Mouse (Mus musculus) gastrocnemius, postnatal 4 days (tissue): ENCODE measurements at regions not wholly inside any gene's neighbourhood (a gene's known extent, or its start where the extent isn't known, plus 50 kb on each side); places are given as distances from the start of the nearest gene placed in this dataset.

Experiments used
- DNase-seq, 2 experiments: peaks; one replicate each; pipeline ENCODE4 v3.0.0; 2021 to 2022; ENCODE audit warnings: low spot score in 2 of 2, mixed read lengths in 2 of 2

GRCm38 (mm10) chr15:6145071-6145470 lies 154.5 kb upstream of the Dab2 start:
- DNase-seq, result no peak

GRCm38 (mm10) chr15:6154706-6155105 lies 144.9 kb upstream of the Dab2 start:
- DNase-seq, result no peak

GRCm38 (mm10) chr15:6180261-6180660 lies 119.3 kb upstream of the Dab2 start:
- no peak for DNase-seq

GRCm38 (mm10) chr15:6183627-6184026 lies 116.0 kb upstream of the Dab2 start:
- no peak for DNase-seq

- DNase-seq, result no peak
Measured at GRCm38 (mm10) chr15:6191845-6192244, 107.7 kb upstream of the Dab2 start.

GRCm38 (mm10) chr15:6207239-6207638 lies 92.3 kb upstream of the Dab2 start:
- no peak for DNase-seq

GRCm38 (mm10) chr15:6209301-6209700 lies 90.3 kb upstream of the Dab2 start:
- DNase-seq, result no peak

- no peak for DNase-seq
Measured at GRCm38 (mm10) chr15:6218087-6218486, 81.5 kb upstream of the Dab2 start.

GRCm38 (mm10) chr15:6225227-6225626 lies 74.4 kb upstream of the Dab2 start:
- no peak for DNase-seq

- DNase-seq, result no peak
Measured at GRCm38 (mm10) chr15:6230618-6231017, 69.0 kb upstream of the Dab2 start.

GRCm38 (mm10) chr15:6231308-6232103 lies 68.1 kb upstream of the Dab2 start:
- no peak for DNase-seq

GRCm38 (mm10) chr15:6233621-6234020 lies 66.0 kb upstream of the Dab2 start:
- no peak for DNase-seq

GRCm38 (mm10) chr15:6236583-6236982 lies 63.0 kb upstream of the Dab2 start:
- no peak for DNase-seq

- peak in 1 of 2 experiments; percentile 33 for DNase-seq
Measured at GRCm38 (mm10) chr15:6237726-6238125, 61.9 kb upstream of the Dab2 start.

- peak; percentile 85 to 88 for DNase-seq
Measured at GRCm38 (mm10) chr15:6238133-6238532, 61.5 kb upstream of the Dab2 start.

GRCm38 (mm10) chr15:6238755-6239154 lies 60.8 kb upstream of the Dab2 start:
- DNase-seq, result no peak

- no peak for DNase-seq
Measured at GRCm38 (mm10) chr15:6242132-6242531, 57.5 kb upstream of the Dab2 start.

- no peak for DNase-seq
Measured at GRCm38 (mm10) chr15:6244401-6244800, 55.2 kb upstream of the Dab2 start.

GRCm38 (mm10) chr15:6245950-6246894 lies 53.4 kb upstream of the Dab2 start:
- no peak for DNase-seq

GRCm38 (mm10) chr15:6248470-6248869 lies 51.1 kb upstream of the Dab2 start:
- DNase-seq, result no peak
